Mouse (Mus musculus) liver, postnatal 0 days (tissue): ENCODE data around the gene Sash1.

Source experiments
- CTCF ChIP-seq: sonication (generic); IDR thresholded peaks from 2 replicates; pipeline ENCODE4 v1.5.1; 2016; ENCODE audit warnings: antibody characterized with exemption, low read depth
- EP300 ChIP-seq: IDR thresholded peaks from 2 replicates; pipeline ENCODE4 v1.6.1; 2016; ENCODE audit warnings: antibody characterized with exemption, low read depth, mild to moderate bottlenecking

DNA sequence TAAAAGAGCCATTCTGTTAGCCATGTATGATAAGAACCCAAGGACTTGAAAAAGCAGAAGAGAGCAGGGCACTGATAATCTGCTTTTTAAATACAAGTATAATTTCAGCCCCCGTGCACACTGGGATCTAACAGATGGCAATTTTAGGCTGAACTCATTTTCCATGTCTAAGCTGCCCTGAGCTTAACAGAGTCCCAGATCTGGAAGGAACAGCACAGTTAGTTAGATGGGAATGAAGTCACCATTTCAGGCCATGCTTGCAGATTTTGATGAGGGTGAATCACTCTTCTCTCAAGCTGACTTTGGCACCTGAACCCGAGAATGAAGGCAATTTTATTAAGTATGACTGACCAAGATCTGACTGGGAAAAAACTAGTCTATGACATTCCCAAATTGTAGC lies 28.9 kb downstream of the Sash1 start:
- TF ChIP-seq CTCF, result no peak
- TF ChIP-seq EP300, result no peak
